Mouse (Mus musculus) forebrain, embryonic 16.5 days (tissue): Measurements from ENCODE around the gene Ttc16. TPM values are rescaled to one million over a fixed set of nuclear protein-coding genes. Genes with fewer than 3 reads are reported as not detected.

Source experiments
- ATAC-seq: fragments of 200-750 bp; cut with Nextera tagmentation; 2 replicates; pipeline ENCODE4 v1.8.0; 2017; ENCODE audit warnings: mild to moderate bottlenecking, moderate library complexity
- H3K27ac ChIP-seq: fragments of 300-500 bp; sonication (generic); 2 replicates; pipeline ENCODE4 v1.5.1; 2014; ENCODE audit warnings: low read length, control low read depth
- H3K27me3 ChIP-seq: fragments of 300-500 bp; sonication (generic); replicated peaks from 2 replicates; pipeline ENCODE4 v1.6.1; 2014; ENCODE audit warnings: low read length; ENCODE audit not compliant: control insufficient read depth, insufficient read depth
- H3K36me3 ChIP-seq: fragments of 300-500 bp; sonication (generic); 2 replicates; pipeline ENCODE4 v1.6.1; 2014; ENCODE audit not compliant: control insufficient read depth, insufficient read depth
- H3K4me1 ChIP-seq: fragments of 300-500 bp; sonication (generic); replicated peaks from 2 replicates; pipeline ENCODE4 v1.6.1; 2014; ENCODE audit warnings: low read length; ENCODE audit not compliant: control insufficient read depth, insufficient read depth
- H3K4me2 ChIP-seq: fragments of 300-500 bp; sonication (generic); 2 replicates; pipeline ENCODE4 v1.6.1; 2014; ENCODE audit warnings: mild to moderate bottlenecking, low read length, control low read depth
- H3K4me3 ChIP-seq: fragments of 300-500 bp; sonication (generic); replicated peaks from 2 replicates; pipeline ENCODE4 v1.5.1; 2014; ENCODE audit warnings: mild to moderate bottlenecking, low read length, control low read depth
- H3K9ac ChIP-seq: fragments of 300-500 bp; sonication (generic); replicated peaks from 2 replicates; pipeline ENCODE4 v1.6.1; 2014; ENCODE audit warnings: low read depth, low read length, control low read depth
- H3K9me3 ChIP-seq: fragments of 300-500 bp; sonication (generic); 2 replicates; pipeline ENCODE4 v1.6.1; 2016; ENCODE audit warnings: low read length; ENCODE audit not compliant: control insufficient read depth
- WGBS: fragments of 180-500 bp; shearing (Covaris S2); extraction: QIAGEN DNeasy Blood & Tissue Kit; methylation state at CpG from one replicate; pipeline ENCODE4 v1.1.7; 2014; 5-methylcytosine and 5-hydroxymethylcytosine counted together
- polyA plus RNA-seq: library from polyadenylated mRNA; unstranded; fragments of >200 nt; fragmentation: Nextera tagmentation; extraction: Ambion mirVana; gene quantifications from 2 replicates; pipeline ENCODE4 v1.2.1, GENCODE M21; 2015

The Ttc16 gene
- polyA plus RNA-seq, 1 experiment from 2014 or later: 0.62 TPM

- H3K27me3 ChIP-seq: no peaks in the 10 kb centered on the region
- H3K4me3 ChIP-seq: no peak within 1 kb of the TSS
- no peak within 1 kb of the TSS for H3K27ac ChIP-seq
- no peaks in the 10 kb centered on the region; the same call in 1 of the 2 replicates for H3K36me3 ChIP-seq
- 0 out of 2 replicates have a peak within 1 kb of the TSS, but pooled peaks have one; percentile 7 for H3K4me2 ChIP-seq
- H3K9me3 ChIP-seq: no peaks in the 10 kb centered on the region
- no peak within 1 kb of the TSS for H3K9ac ChIP-seq
- ATAC-seq: no peak
- H3K4me1 ChIP-seq: no peaks in the 10 kb centered on the region
- 71% methylated on average over 4 of the region's 4 CpGs for WGBS
Observed at GRCm38 (mm10) chr2:32784048-32784681, 8.7 kb upstream of the Ttc16 start, which contains the start of gene Cfap157. TSS of gene Cfap157 (minus strand) at chr2:32784428.

DNA sequence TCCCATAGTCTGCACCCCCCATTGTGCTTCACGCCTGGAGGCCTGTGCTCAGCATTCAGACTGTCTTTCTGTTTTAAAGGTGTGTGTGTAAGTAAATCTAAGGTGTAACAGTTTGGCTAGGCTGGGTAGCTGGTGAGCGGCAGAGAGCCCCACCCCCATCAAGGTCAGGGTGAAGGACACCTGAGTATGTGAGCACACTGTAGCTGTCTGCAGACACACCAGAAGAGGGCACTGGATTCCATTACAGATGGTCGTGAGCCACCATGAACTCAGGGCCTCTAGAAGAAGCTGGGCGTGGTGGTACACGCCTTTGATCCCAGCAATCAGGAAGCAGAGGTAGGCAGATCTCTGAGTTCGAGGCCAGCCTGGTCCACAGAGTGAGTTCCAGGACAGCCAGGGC lies 6.3 kb upstream of the Ttc16 start:
- ATAC-seq: no peak
- Histone ChIP-seq H3K9ac (no peak overlapping the region), H3K36me3 (no peaks in the 10 kb centered on the region), H3K4me3 (no peak overlapping the region), H3K4me1 (no peaks in the 10 kb centered on the region), H3K9me3 (no peaks in the 10 kb centered on the region), H3K27ac (no peak overlapping the region), H3K4me2 (no peak overlapping the region), H3K27me3 (no peaks in the 10 kb centered on the region)
- WGBS: 82% methylated on average over 6 of the region's 6 CpGs

- no peak for ATAC-seq
- Histone ChIP-seq H3K4me1 (peaks cover 13% of the 10 kb centered on the region), H3K27ac (no peak overlapping the region), H3K9ac (no peak overlapping the region), H3K27me3 (no peaks in the 10 kb centered on the region), H3K4me2 (no peak overlapping the region), H3K4me3 (no peak overlapping the region), H3K36me3 (no peaks in the 10 kb centered on the region), H3K9me3 (no peaks in the 10 kb centered on the region)
- WGBS: 90% methylated on average over 6 of the region's 6 CpGs
Observed at GRCm38 (mm10) chr2:32779714-32780113, 4.3 kb upstream of the Ttc16 start.

DNA sequence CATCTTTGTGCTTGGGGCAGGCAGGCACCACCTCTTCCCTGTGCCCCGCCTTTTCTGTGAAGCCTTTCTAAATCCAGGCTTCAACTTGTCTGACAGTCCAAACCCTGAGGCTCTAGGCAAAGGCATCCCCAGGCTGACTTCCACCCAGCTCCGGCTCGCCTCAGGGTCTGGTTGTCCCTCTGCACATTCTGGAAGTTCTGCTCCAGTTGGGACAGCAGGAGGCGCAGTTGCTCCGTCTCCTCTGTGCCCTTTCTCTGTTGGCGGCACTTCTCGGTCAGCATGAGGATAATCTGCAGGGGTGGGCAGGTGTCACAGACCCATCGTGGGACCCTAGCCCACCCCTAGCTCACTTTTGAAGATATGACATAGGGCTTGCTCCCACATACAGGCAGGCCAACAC lies 3.7 kb upstream of the Ttc16 start:
- Histone ChIP-seq H3K4me3 (no peak overlapping the region), H3K4me1 (peaks cover 13% of the 10 kb centered on the region), H3K36me3 (no peaks in the 10 kb centered on the region), H3K4me2 (no peak overlapping the region), H3K27ac (no peak overlapping the region), H3K9me3 (no peaks in the 10 kb centered on the region), H3K9ac (no peak overlapping the region), H3K27me3 (no peaks in the 10 kb centered on the region)
- no peak for ATAC-seq
- WGBS: 17% methylated on average over 8 of the region's 8 CpGs

GRCm38 (mm10) chr2:32778081-32778480 lies 2.6 kb upstream of the Ttc16 start:
- 94% methylated on average over 6 of the region's 6 CpGs for WGBS
- Histone ChIP-seq H3K36me3 (no peaks in the 10 kb centered on the region), H3K4me1 (peaks cover 13% of the 10 kb centered on the region), H3K27ac (no peak overlapping the region), H3K9ac (no peak overlapping the region), H3K9me3 (no peaks in the 10 kb centered on the region), H3K4me3 (no peak overlapping the region), H3K27me3 (no peaks in the 10 kb centered on the region), H3K4me2 (no peak overlapping the region)
- ATAC-seq: no peak

- 17% methylated on average over 22 of the region's 22 CpGs for WGBS
- ATAC-seq: no peak
- Histone ChIP-seq H3K36me3 (no peaks in the 10 kb centered on the region), H3K4me3 (peak overlapping the region; percentile 74), H3K9me3 (no peaks in the 10 kb centered on the region), H3K4me2 (peak overlapping the region; percentile 72), H3K27ac (no peak overlapping the region), H3K9ac (peak overlapping the region; percentile 26; the same call in 1 of the 2 replicates), H3K27me3 (no peaks in the 10 kb centered on the region), H3K4me1 (peaks cover 13% of the 10 kb centered on the region)
Observed at GRCm38 (mm10) chr2:32776192-32776591, 759 bp upstream of the Ttc16 start.

DNA sequence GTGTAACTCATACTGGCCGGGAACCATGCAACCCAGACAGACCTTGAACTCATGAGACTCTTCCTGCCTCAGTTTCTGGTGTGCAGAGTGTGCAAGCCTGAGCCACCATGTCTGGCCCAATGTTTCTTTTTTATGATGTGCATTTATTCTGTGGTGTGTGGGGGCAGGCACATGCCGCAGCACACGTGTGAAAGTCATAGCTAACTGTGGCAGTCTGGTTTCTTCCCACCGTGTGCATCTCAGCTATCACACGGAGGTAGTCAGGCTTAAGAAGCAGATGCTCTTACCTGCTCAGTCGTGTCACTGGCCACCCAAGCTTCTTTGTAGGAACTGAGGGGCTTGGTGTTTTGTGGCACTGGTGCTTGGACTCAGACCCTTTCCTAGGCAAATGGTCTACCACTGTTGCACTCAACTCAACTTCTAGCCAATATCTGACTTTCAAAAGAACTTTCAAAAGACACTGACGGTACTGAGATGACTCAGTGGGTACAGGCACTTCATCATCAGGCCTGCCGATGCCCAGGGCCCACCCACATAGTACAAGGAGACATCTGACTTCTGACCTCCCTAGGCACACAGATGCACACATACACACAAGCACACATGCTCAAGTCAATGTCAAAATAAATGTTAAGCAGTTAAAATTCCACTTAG lies 2.7 kb downstream of the Ttc16 start:
- Histone ChIP-seq H3K4me2 (no peak overlapping the region), H3K36me3 (no peaks in the 10 kb centered on the region), H3K4me3 (no peak overlapping the region), H3K27ac (no peak overlapping the region), H3K9me3 (no peaks in the 10 kb centered on the region), H3K9ac (no peak overlapping the region), H3K27me3 (no peaks in the 10 kb centered on the region), H3K4me1 (peaks cover 13% of the 10 kb centered on the region)
- WGBS: 87% methylated on average over 8 of the region's 8 CpGs
- no peak for ATAC-seq

GRCm38 (mm10) chr2:32771886-32772285 lies 3.5 kb downstream of the Ttc16 start:
- no peak overlapping the region for H3K9ac ChIP-seq

DNA sequence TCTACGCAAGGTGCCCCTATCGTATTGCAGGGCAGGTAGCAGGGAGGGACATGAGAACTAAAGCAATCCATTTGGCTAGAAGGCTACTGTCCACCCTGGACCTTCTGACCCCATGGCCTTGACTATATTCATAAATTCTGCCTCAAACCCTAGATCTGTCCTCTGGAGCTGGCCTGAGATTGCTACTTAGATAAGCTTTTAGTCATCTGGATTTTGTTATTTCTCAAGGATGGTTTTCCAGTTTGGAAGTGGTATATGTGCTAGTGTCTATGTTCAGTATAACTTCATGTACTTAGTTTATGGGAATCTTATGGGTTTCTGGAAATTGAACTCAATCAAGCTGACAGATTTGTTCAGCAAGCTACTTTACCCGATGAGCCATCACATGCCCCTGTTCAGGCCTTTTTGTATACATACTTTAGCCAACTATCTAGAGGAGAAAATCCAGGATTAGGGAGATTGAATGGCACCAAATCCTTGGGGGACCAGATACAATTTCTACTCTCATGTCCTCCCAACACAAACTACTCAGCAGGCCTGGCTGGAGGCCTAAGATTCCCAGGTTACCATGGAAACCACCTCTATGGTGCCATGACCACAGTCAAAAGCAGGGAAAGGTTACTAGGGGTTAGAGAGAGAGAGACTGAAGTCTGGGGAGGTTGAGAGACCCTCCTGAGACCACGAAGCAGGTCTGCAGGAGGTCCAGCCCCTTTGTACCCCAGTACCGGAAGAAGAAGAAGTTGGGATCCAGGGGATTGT lies 5.9 kb downstream of the Ttc16 start:
- Histone ChIP-seq H3K4me2 (no peak overlapping the region), H3K9me3 (no peaks in the 10 kb centered on the region), H3K36me3 (no peaks in the 10 kb centered on the region), H3K27ac (no peak overlapping the region), H3K4me1 (no peaks in the 10 kb centered on the region), H3K9ac (no peak overlapping the region), H3K27me3 (no peaks in the 10 kb centered on the region), H3K4me3 (no peak overlapping the region)
- WGBS: 60% methylated on average over 5 of the region's 5 CpGs
- ATAC-seq: no peak

More at GRCm38 (mm10) chr2:32771886-32772285, 3.5 kb downstream of the Ttc16 start:
- Histone ChIP-seq H3K4me1 (peaks cover 13% of the 10 kb centered on the region), H3K9me3 (no peaks in the 10 kb centered on the region), H3K4me2 (no peak overlapping the region), H3K4me3 (no peak overlapping the region), H3K27me3 (no peaks in the 10 kb centered on the region), H3K36me3 (no peaks in the 10 kb centered on the region), H3K27ac (no peak overlapping the region)
- WGBS: 36% methylated on average over 10 of the region's 12 CpGs
- no peak for ATAC-seq
